Mouse (Mus musculus) ES-E14 (cell line): Measurements from ENCODE around the gene Pbld2. TPM values are rescaled to one million over a fixed set of nuclear protein-coding genes. Genes with fewer than 3 reads are reported as not detected.

ENCODE experiments used
- DNase-seq: peaks from one replicate; pipeline ENCODE4 v3.0.0-alpha.2; 2013; ENCODE audit warnings: low read depth, low spot score
- H3K27ac ChIP-seq: 2 replicates; pipeline ENCODE4 v1.5.1; 2012; ENCODE audit warnings: low read depth, mild to moderate bottlenecking, low read length, moderate library complexity, mixed read lengths; ENCODE audit not compliant: poor library complexity, insufficient read depth, severe bottlenecking
- H3K36me3 ChIP-seq: 2 replicates; pipeline ENCODE4 v1.6.1; 2012; ENCODE audit warnings: mild to moderate bottlenecking, low read length, moderate library complexity, mixed read lengths; ENCODE audit not compliant: control insufficient read depth, poor library complexity, insufficient read depth, severe bottlenecking
- H3K4me1 ChIP-seq, 2 experiments: fragments of 150-350 bp in 1 of 2; sonication (generic) in 1 of 2; 2 replicates each; pipeline ENCODE4 v1.6.1; 2012; ENCODE audit warnings: low read length in 2 of 2, mild to moderate bottlenecking in 1 of 2, mixed read lengths in 1 of 2; ENCODE audit not compliant: control insufficient read depth in 2 of 2, insufficient read depth in 2 of 2, poor library complexity in 1 of 2
- H3K4me3 ChIP-seq, 2 experiments: fragments of 150-350 bp in 1 of 2; sonication (generic) in 1 of 2; 2 replicates each; pipeline ENCODE4 v1.5.1; 2012; ENCODE audit warnings: low read length in 2 of 2, low read depth in 1 of 2, mild to moderate bottlenecking in 1 of 2, mixed read lengths in 1 of 2; ENCODE audit not compliant: insufficient read depth in 1 of 2, poor library complexity in 1 of 2, severe bottlenecking in 1 of 2
- H3K9ac ChIP-seq: 2 replicates; pipeline ENCODE4 v1.6.1; 2012; ENCODE audit warnings: low read depth, mild to moderate bottlenecking, low read length, mixed read lengths; ENCODE audit not compliant: poor library complexity, insufficient read depth, severe bottlenecking
- H3K9me3 ChIP-seq: fragments of 150-350 bp; sonication (generic); 2 replicates; pipeline ENCODE4 v1.6.1; 2012; ENCODE audit warnings: low read depth, mild to moderate bottlenecking, low read length; ENCODE audit not compliant: control insufficient read depth, insufficient read depth
- CHD2 ChIP-seq: IDR thresholded peaks from 2 replicates; pipeline ENCODE4 v1.6.1; 2014; ENCODE audit warnings: mild to moderate bottlenecking, low read depth, low read length, inconsistent platforms
- HCFC1 ChIP-seq: IDR thresholded peaks from 2 replicates; pipeline ENCODE4 v1.6.1; 2012; ENCODE audit warnings: low read length, inconsistent platforms, borderline replicate concordance; ENCODE audit not compliant: insufficient read depth
- MAFK ChIP-seq: IDR thresholded peaks from 2 replicates; pipeline ENCODE4 v1.6.1; 2014; ENCODE audit warnings: mild to moderate bottlenecking, low read depth, low read length, inconsistent platforms; ENCODE audit not compliant: insufficient read depth
- ZC3H11A ChIP-seq: IDR thresholded peaks from 2 replicates; pipeline ENCODE4 v1.6.1; 2012; ENCODE audit warnings: low read depth, mild to moderate bottlenecking, inconsistent platforms, low read length, borderline replicate concordance
- ZNF384 ChIP-seq: IDR thresholded peaks from 2 replicates; pipeline ENCODE4 v1.6.1; 2012; ENCODE audit warnings: low read depth, low read length, inconsistent platforms
- in situ Hi-C, 2 experiments: fragments of 600-800 bp; cut with MboI; formaldehyde crosslinking; loops; one replicate each; pipeline ENCODE4 v1.15.1; 2025; ENCODE audit warnings: low sequenced_read_pairs in 2 of 2, inconsistent platforms in 1 of 2; ENCODE audit not compliant: unreplicated experiment in 2 of 2
- total RNA-seq: library from RNA; depleted of rRNA; stranded (reverse); fragments of 300-350 nt; gene quantifications from 2 replicates; pipeline ENCODE4 v1.2.3, GENCODE M21; 2012

Pbld2 gene
- total RNA-seq, 1 experiment: 0.58 TPM

GRCm38 (mm10) chr10:63060406-63060805, 36.3 kb downstream of the Pbld2 start:
- no peak overlapping the region for H3K4me3 ChIP-seq
- TF ChIP-seq ZNF384: no peak
- TF ChIP-seq CHD2: no peak
- TF ChIP-seq ZC3H11A: no peak
- TF ChIP-seq HCFC1: no peak
- no peak for TF ChIP-seq MAFK
- in situ Hi-C loops: no loop called here
- no peak overlapping the region for H3K9ac ChIP-seq
- peaks cover 0 to 10% of the 10 kb centered on the region in 2 experiments; a peak in 2 of 4 replicates for H3K4me1 ChIP-seq
- H3K36me3 ChIP-seq: no peaks in the 10 kb centered on the region
- no peak overlapping the region for H3K27ac ChIP-seq
- H3K9me3 ChIP-seq: no peaks in the 10 kb centered on the region
- no peak for DNase-seq

- Histone ChIP-seq H3K36me3 (no peaks in the 10 kb centered on the region), H3K27ac (no peak overlapping the region), H3K4me3 (peak overlapping the region; percentile 28 to 33; a peak in 3 of 4 replicates), H3K9ac (peak overlapping the region; percentile 27; the same call in 1 of the 2 replicates), H3K4me1 (peaks cover 0 to 10% of the 10 kb centered on the region in 2 experiments; a peak in 2 of 4 replicates), H3K9me3 (no peaks in the 10 kb centered on the region)
- in situ Hi-C loops: no loop called here
- no peak for TF ChIP-seq ZNF384
- no peak for TF ChIP-seq ZC3H11A
- no peak for TF ChIP-seq MAFK
- no peak for TF ChIP-seq HCFC1
- no peak for TF ChIP-seq CHD2
- no peak for DNase-seq
These were observed 37.2 kb downstream of the Pbld2 start for GRCm38 (mm10) chr10:63061266-63061665.

GRCm38 (mm10) chr10:63062696-63063095, 38.6 kb downstream of the Pbld2 start:
- in situ Hi-C loops: no loop called here

GRCm38 (mm10) chr10:63063365-63063764, 39.2 kb downstream of the Pbld2 start:
- H3K9ac ChIP-seq: no peak overlapping the region
- in situ Hi-C loops: no loop called here
- no peak overlapping the region for H3K27ac ChIP-seq
- H3K9me3 ChIP-seq: no peaks in the 10 kb centered on the region
- DNase-seq: no peak
- H3K4me3 ChIP-seq: no peak overlapping the region
- H3K36me3 ChIP-seq: no peaks in the 10 kb centered on the region
- TF ChIP-seq ZNF384: no peak
- no peak for TF ChIP-seq HCFC1
- no peak for TF ChIP-seq CHD2
- no peak for TF ChIP-seq MAFK
- TF ChIP-seq ZC3H11A: no peak
- H3K4me1 ChIP-seq: no peaks in the 10 kb centered on the region

More at GRCm38 (mm10) chr10:63062696-63063095, 38.6 kb downstream of the Pbld2 start:
- no peak for DNase-seq
- no peak for TF ChIP-seq MAFK
- TF ChIP-seq CHD2: no peak
- no peak for TF ChIP-seq ZNF384
- TF ChIP-seq ZC3H11A: no peak
- TF ChIP-seq HCFC1: no peak
- Histone ChIP-seq H3K4me3 (no peak overlapping the region), H3K9ac (no peak overlapping the region), H3K9me3 (no peaks in the 10 kb centered on the region), H3K4me1 (peaks cover 0 to under 1% of the 10 kb centered on the region in 2 experiments; a peak in 1 of 4 replicates), H3K36me3 (no peaks in the 10 kb centered on the region), H3K27ac (no peak overlapping the region)

GRCm38 (mm10) chr10:63064516-63064915, 40.4 kb downstream of the Pbld2 start:
- in situ Hi-C loops: no loop called here
- no peaks in the 10 kb centered on the region for H3K36me3 ChIP-seq
- TF ChIP-seq CHD2: no peak
- no peak for TF ChIP-seq MAFK
- TF ChIP-seq ZC3H11A: no peak
- TF ChIP-seq HCFC1: no peak
- no peak for TF ChIP-seq ZNF384

More at GRCm38 (mm10) chr10:63064516-63064915, 40.4 kb downstream of the Pbld2 start:
- DNase-seq: no peak
- no peak overlapping the region for H3K9ac ChIP-seq
- H3K4me1 ChIP-seq: no peaks in the 10 kb centered on the region
- no peak overlapping the region for H3K4me3 ChIP-seq
- no peaks in the 10 kb centered on the region for H3K9me3 ChIP-seq
- no peak overlapping the region for H3K27ac ChIP-seq
